Mouse (Mus musculus): ENCODE results near the gene Sirt3. TPM values are rescaled to one million over a fixed set of nuclear protein-coding genes. Genes with fewer than 3 reads are reported as not detected.

The Sirt3 gene
- polyA plus RNA-seq, 1 experiment from 2014 or later, result 40.9 TPM

DNA sequence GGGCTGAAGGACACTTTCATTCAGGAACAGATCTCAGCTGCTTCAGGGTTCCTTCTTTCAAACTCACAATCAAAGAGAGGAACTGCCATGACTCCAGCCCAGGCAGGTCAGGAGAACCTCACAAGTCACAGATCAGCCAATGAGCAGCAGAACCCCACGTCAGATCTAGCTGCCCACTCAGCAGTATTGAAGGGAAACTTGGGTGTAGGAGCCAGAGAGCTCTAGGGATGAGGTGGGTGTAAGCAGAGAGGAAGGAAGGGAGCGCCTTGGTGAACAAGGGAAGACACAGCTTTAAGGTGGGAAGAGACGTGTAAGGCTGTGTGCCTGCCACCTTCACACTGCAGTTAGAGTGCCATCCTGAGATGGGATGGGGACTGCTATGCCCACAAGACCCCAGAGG is 30.2 kb upstream of the Sirt3 start:
- Histone ChIP-seq H3K9me3 (replicated peaks) (no peaks in the 10 kb centered on the region), H3K4me1 (replicated peaks) (no peaks in the 10 kb centered on the region), H3K9ac (no peak overlapping the region), H3K4me2 (no peak overlapping the region), H3K27ac (ENCODE audit: poor library complexity, severe bottlenecking) (no peak overlapping the region), H3K27me3 (replicated peaks) (peaks cover 20% of the 10 kb centered on the region), H3K4me3 (no peak overlapping the region), H3K36me3 (no peaks in the 10 kb centered on the region)
- no peak for ATAC-seq (ENCODE audit: insufficient number of reproducible peaks, low FRiP score)
- 62% methylated on average over 3 of the region's 3 CpGs for WGBS

- Histone ChIP-seq H3K4me2 (peak overlapping the region; percentile 82), H3K36me3 (no peaks in the 10 kb centered on the region), H3K27ac (ENCODE audit: poor library complexity, severe bottlenecking) (no peak overlapping the region), H3K4me3 (peak overlapping the region; percentile 48), H3K4me1 (replicated peaks) (no peaks in the 10 kb centered on the region), H3K9me3 (replicated peaks) (no peaks in the 10 kb centered on the region), H3K27me3 (replicated peaks) (0 out of 2 replicates have a peak, but pooled peaks cover 16% of the 10 kb centered on the region), H3K9ac (peak overlapping the region; percentile 67)
- ATAC-seq (ENCODE audit: insufficient number of reproducible peaks, low FRiP score), result peak; percentile 74
- 2% methylated on average over 19 of the region's 19 CpGs for WGBS
These were observed 26.6 kb upstream of the Sirt3 start for GRCm38 (mm10) chr7:140908634-140909107.

DNA sequence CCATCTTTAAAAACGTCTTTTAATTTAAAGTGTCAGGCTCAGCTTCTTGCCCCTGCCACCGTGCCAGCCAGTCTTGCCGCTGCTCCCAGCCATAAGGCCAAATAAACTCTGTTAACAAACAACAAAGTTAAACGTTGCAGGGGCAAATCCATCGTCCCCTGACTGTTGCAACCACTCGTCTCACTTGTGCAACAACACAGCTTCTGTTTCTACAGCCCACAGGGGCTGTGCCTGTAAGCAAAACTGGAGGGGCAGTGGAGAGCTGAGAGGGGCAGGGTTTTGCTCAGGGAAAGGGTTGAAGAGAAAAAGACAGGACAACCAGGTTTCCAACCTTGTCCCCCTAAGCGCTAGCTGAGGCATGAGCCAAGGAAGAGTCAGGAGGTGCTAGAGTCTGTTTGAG is 26.1 kb upstream of the Sirt3 start:
- Histone ChIP-seq H3K4me1 (replicated peaks) (no peaks in the 10 kb centered on the region), H3K9ac (no peak overlapping the region), H3K9me3 (replicated peaks) (no peaks in the 10 kb centered on the region), H3K27me3 (replicated peaks) (0 out of 2 replicates have a peak, but pooled peaks cover 16% of the 10 kb centered on the region), H3K4me3 (no peak overlapping the region), H3K27ac (ENCODE audit: poor library complexity, severe bottlenecking) (no peak overlapping the region), H3K36me3 (no peaks in the 10 kb centered on the region), H3K4me2 (no peak overlapping the region)
- ATAC-seq (ENCODE audit: insufficient number of reproducible peaks, low FRiP score), result no peak
- 47% methylated on average over 7 of the region's 7 CpGs for WGBS

DNA sequence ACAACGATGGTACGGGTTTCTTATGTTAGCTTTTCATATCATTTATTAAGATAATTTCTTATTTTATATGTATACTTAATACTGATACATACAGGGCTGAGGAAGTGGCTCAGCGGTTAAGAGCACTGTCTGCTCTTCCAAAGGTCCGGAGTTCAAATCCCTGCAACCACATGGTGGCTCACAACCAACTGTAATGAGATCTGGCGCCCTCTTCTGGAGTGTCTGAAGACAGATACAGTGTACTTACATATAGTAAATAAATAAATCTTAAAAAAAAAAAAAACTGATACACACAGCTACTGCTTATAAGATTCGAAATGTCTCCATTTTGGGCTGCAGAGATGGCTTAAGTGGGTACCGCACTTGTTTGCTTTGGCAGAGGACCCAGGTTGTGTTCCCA is 25.6 kb upstream of the Sirt3 start:
- Histone ChIP-seq H3K4me3 (no peak overlapping the region), H3K36me3 (no peaks in the 10 kb centered on the region), H3K4me1 (replicated peaks) (no peaks in the 10 kb centered on the region), H3K27me3 (replicated peaks) (0 out of 2 replicates have a peak, but pooled peaks cover 11% of the 10 kb centered on the region), H3K27ac (ENCODE audit: poor library complexity, severe bottlenecking) (no peak overlapping the region), H3K4me2 (no peak overlapping the region), H3K9me3 (replicated peaks) (no peaks in the 10 kb centered on the region), H3K9ac (no peak overlapping the region)
- no peak for ATAC-seq (ENCODE audit: insufficient number of reproducible peaks, low FRiP score)
- WGBS, result 77% methylated on average over 7 of the region's 7 CpGs

DNA sequence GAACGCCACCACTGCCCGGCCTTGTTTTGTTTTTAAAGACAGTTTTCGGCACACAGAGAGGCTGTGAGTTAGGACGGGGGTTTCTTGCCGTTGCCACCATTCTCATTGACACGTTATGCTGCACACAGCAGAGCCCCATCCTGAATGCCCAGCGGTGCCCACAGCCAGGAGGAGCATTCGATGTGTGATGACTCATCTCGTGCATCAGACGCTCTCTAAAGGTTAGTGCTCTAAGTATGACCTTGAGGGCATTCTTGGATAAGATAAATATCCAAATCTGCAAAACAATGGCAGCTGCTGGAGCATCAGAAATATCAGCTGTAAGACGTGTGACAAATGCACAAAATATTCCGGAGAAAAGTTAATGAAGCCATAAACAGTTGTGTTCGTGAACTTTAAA is 25.0 kb upstream of the Sirt3 start:
- H3K4me1 ChIP-seq (replicated peaks), result no peaks in the 10 kb centered on the region
- no peak overlapping the region for H3K27ac ChIP-seq (ENCODE audit: poor library complexity, severe bottlenecking)
- ATAC-seq (ENCODE audit: insufficient number of reproducible peaks, low FRiP score), result no peak
- 0 out of 2 replicates have a peak, but pooled peaks cover 7% of the 10 kb centered on the region for H3K27me3 ChIP-seq (replicated peaks)
- no peak overlapping the region for H3K9ac ChIP-seq
- H3K4me2 ChIP-seq, result no peak overlapping the region
- 75% methylated on average over 13 of the region's 13 CpGs for WGBS
- no peaks in the 10 kb centered on the region for H3K36me3 ChIP-seq
- no peak overlapping the region for H3K4me3 ChIP-seq
- H3K9me3 ChIP-seq (replicated peaks), result no peaks in the 10 kb centered on the region

DNA sequence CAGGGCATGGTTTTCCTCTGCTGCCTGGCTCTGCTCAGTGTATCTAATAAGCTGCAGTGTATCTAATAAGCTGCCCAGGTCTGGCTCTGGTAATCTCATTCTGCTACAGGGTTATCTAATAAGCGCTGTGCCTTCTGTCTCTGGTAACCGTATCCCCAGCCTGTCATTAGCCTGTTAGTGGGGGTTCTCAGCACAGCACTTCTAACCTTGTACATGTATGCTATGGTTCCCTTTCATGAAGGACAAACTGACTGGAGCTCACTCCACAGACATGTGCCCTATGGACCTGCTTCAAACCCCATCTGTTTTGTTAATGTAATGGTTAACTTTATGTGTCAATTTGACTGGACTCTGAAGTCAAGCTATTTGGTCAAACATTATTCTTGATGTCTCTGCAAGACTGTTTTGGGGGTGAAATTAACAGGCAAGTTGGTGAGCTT is 23.6 kb upstream of the Sirt3 start:
- no peak for ATAC-seq (ENCODE audit: insufficient number of reproducible peaks, low FRiP score)
- peaks cover 5% of the 10 kb centered on the region; the same call in 1 of the 2 replicates for H3K4me1 ChIP-seq (replicated peaks)
- no peak overlapping the region for H3K4me2 ChIP-seq
- H3K9ac ChIP-seq, result no peak overlapping the region
- no peak overlapping the region for H3K27ac ChIP-seq (ENCODE audit: poor library complexity, severe bottlenecking)
- H3K9me3 ChIP-seq (replicated peaks), result no peaks in the 10 kb centered on the region
- H3K36me3 ChIP-seq, result no peaks in the 10 kb centered on the region
- 0 out of 2 replicates have a peak, but pooled peaks cover 4% of the 10 kb centered on the region for H3K27me3 ChIP-seq (replicated peaks)
- no peak overlapping the region for H3K4me3 ChIP-seq
- 46% methylated on average over 2 of the region's 2 CpGs for WGBS

DNA sequence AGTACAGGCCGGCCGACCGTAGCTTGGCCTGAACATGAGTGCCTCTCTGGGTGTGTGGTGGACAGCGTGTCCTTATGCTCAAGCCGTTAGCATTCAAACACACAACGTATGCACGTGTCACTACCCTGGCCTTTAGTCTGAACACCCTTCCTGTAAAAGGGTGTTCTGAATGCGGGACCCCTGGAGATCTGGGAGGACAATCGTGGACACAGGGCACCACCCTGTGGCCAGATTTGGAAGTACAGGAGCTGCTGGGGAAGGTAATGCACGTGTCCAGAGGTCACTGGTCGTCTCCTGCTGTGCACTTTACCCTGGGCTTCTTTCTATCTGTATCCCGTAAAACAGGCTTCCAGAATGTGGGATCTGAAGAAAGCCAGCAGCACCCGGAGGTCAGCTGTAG is 21.1 kb upstream of the Sirt3 start:
- H3K4me3 ChIP-seq, result no peak overlapping the region
- ATAC-seq (ENCODE audit: insufficient number of reproducible peaks, low FRiP score), result peak; percentile 34; the same call in 1 of the 2 replicates
- WGBS, result 27% methylated on average over 13 of the region's 13 CpGs

GRCm38 (mm10) chr7:140902036-140902875 is 20.1 kb upstream of the Sirt3 start:
- Histone ChIP-seq H3K9ac (no peak overlapping the region), H3K4me1 (replicated peaks) (peaks cover 20% of the 10 kb centered on the region), H3K9me3 (replicated peaks) (no peaks in the 10 kb centered on the region), H3K4me3 (no peak overlapping the region), H3K27ac (ENCODE audit: poor library complexity, severe bottlenecking) (no peak overlapping the region), H3K27me3 (replicated peaks) (0 out of 2 replicates have a peak, but pooled peaks cover 4% of the 10 kb centered on the region), H3K36me3 (peaks cover 21% of the 10 kb centered on the region), H3K4me2 (no peak overlapping the region)
- WGBS, result 81% methylated on average over 15 of the region's 15 CpGs
- no peak for ATAC-seq (ENCODE audit: insufficient number of reproducible peaks, low FRiP score)

More for the DNA sequence above, 21.1 kb upstream of the Sirt3 start:
- Histone ChIP-seq H3K4me1 (replicated peaks) (peaks cover 20% of the 10 kb centered on the region), H3K27me3 (replicated peaks) (0 out of 2 replicates have a peak, but pooled peaks cover 4% of the 10 kb centered on the region), H3K36me3 (peaks cover 12% of the 10 kb centered on the region), H3K27ac (ENCODE audit: poor library complexity, severe bottlenecking) (no peak overlapping the region), H3K9ac (0 out of 2 replicates have a peak overlapping the region, but pooled peaks have one; percentile 32), H3K4me2 (no peak overlapping the region), H3K9me3 (replicated peaks) (no peaks in the 10 kb centered on the region)

GRCm38 (mm10) chr7:140900220-140900619 is 18.1 kb upstream of the Sirt3 start, which contains the start of gene Cox8b:
Cox8b (minus strand) TSS chr7:140900446.
- Histone ChIP-seq H3K27me3 (replicated peaks) (0 out of 2 replicates have a peak, but pooled peaks cover 4% of the 10 kb centered on the region), H3K36me3 (peaks cover 36% of the 10 kb centered on the region), H3K9ac (peak within 1 kb of the TSS; percentile 52), H3K4me3 (peak within 1 kb of the TSS; percentile 20), H3K4me2 (peak within 1 kb of the TSS; percentile 57), H3K27ac (ENCODE audit: poor library complexity, severe bottlenecking) (peak within 1 kb of the TSS; percentile 71), H3K4me1 (replicated peaks) (peaks cover 20% of the 10 kb centered on the region), H3K9me3 (replicated peaks) (no peaks in the 10 kb centered on the region)
- WGBS, result 52% methylated on average over 10 of the region's 10 CpGs
- no peak for ATAC-seq (ENCODE audit: insufficient number of reproducible peaks, low FRiP score)

DNA sequence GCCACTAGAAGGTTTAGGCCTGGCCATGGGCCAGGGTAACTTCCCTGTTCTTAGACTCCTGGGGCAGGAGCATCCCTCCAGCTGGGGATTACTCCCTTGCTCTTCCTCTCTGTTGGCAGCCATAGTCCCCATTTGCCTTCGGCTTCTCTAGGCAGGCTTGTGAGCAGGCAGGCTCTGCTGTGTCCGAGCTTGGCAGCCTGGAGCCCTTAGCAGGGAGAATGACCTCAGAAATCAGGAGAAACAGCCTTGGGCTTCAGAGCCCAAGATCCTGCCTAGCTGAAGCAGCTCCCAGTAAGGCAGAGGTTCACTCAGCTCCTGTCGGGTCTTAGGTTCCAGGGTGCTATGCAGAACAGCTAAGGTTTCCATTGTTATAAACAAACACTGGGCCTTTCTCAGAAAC is 17.0 kb upstream of the Sirt3 start:
- no peak overlapping the region for H3K4me3 ChIP-seq

GRCm38 (mm10) chr7:140897863-140898262 is 15.8 kb upstream of the Sirt3 start:
- peaks cover 20% of the 10 kb centered on the region for H3K4me1 ChIP-seq (replicated peaks)
- H3K4me2 ChIP-seq, result no peak overlapping the region
- H3K27ac ChIP-seq (ENCODE audit: poor library complexity, severe bottlenecking), result no peak overlapping the region
- peaks cover 55% of the 10 kb centered on the region for H3K36me3 ChIP-seq
- WGBS, result 88% methylated on average over 7 of the region's 7 CpGs
- no peaks in the 10 kb centered on the region for H3K9me3 ChIP-seq (replicated peaks)
- no peak overlapping the region for H3K9ac ChIP-seq
- no peaks in the 10 kb centered on the region for H3K27me3 ChIP-seq (replicated peaks)
- no peak for ATAC-seq (ENCODE audit: insufficient number of reproducible peaks, low FRiP score)
- H3K4me3 ChIP-seq, result no peak overlapping the region

More for the DNA sequence above, 17.0 kb upstream of the Sirt3 start:
- 67% methylated on average over 3 of the region's 3 CpGs for WGBS
- H3K36me3 ChIP-seq, result peaks cover 45% of the 10 kb centered on the region
- no peak for ATAC-seq (ENCODE audit: insufficient number of reproducible peaks, low FRiP score)
- no peaks in the 10 kb centered on the region for H3K9me3 ChIP-seq (replicated peaks)
- peaks cover 20% of the 10 kb centered on the region for H3K4me1 ChIP-seq (replicated peaks)
- H3K27me3 ChIP-seq (replicated peaks), result 0 out of 2 replicates have a peak, but pooled peaks cover 1% of the 10 kb centered on the region
- no peak overlapping the region for H3K4me2 ChIP-seq
- no peak overlapping the region for H3K9ac ChIP-seq
- 0 out of 2 replicates have a peak overlapping the region, but pooled peaks have one; percentile 9 for H3K27ac ChIP-seq (ENCODE audit: poor library complexity, severe bottlenecking)
